Mouse (Mus musculus) kidney, embryonic 14.5 days (tissue): ENCODE data around the gene Ccdc9b. TPM values are rescaled to one million over a fixed set of nuclear protein-coding genes. Genes with fewer than 3 reads are reported as not detected.

ENCODE experiments used
- ATAC-seq: fragments of 200-750 bp; cut with Nextera tagmentation; 2 replicates; pipeline ENCODE4 v1.8.0; 2017; ENCODE audit warnings: moderate number of reproducible peaks, mild to moderate bottlenecking, moderate TSS enrichment, moderate library complexity; ENCODE audit not compliant: low FRiP score, low TSS enrichment
- H3K27ac ChIP-seq: fragments of 300-500 bp; sonication (generic); 2 replicates; pipeline ENCODE4 v1.5.1; 2014; ENCODE audit warnings: low read depth, mild to moderate bottlenecking, low read length, moderate library complexity, mixed read lengths
- H3K27me3 ChIP-seq: fragments of 300-500 bp; sonication (generic); 2 replicates; pipeline ENCODE4 v1.6.1; 2014; ENCODE audit warnings: mild to moderate bottlenecking, low read length; ENCODE audit not compliant: control insufficient read depth, insufficient read depth
- H3K36me3 ChIP-seq: fragments of 300-500 bp; sonication (generic); 2 replicates; pipeline ENCODE4 v1.6.1; 2014; ENCODE audit warnings: low read length, mixed read lengths; ENCODE audit not compliant: control insufficient read depth, insufficient read depth
- H3K4me1 ChIP-seq: fragments of 300-500 bp; sonication (generic); 2 replicates; pipeline ENCODE4 v1.6.1; 2014; ENCODE audit warnings: low read length, mixed read lengths; ENCODE audit not compliant: control insufficient read depth, insufficient read depth
- H3K4me2 ChIP-seq: fragments of 300-500 bp; sonication (generic); replicated peaks from 2 replicates; pipeline ENCODE4 v1.6.1; 2014; ENCODE audit warnings: low read depth, mild to moderate bottlenecking, low read length
- H3K4me3 ChIP-seq: fragments of 300-500 bp; sonication (generic); 2 replicates; pipeline ENCODE4 v1.5.1; 2014; ENCODE audit warnings: mild to moderate bottlenecking, low read length
- H3K9ac ChIP-seq: fragments of 300-500 bp; sonication (generic); 2 replicates; pipeline ENCODE4 v1.6.1; 2014; ENCODE audit warnings: low read depth, mild to moderate bottlenecking, low read length, moderate library complexity
- H3K9me3 ChIP-seq: fragments of 300-500 bp; sonication (generic); 2 replicates; pipeline ENCODE4 v1.6.1; 2016; ENCODE audit warnings: low read length; ENCODE audit not compliant: control insufficient read depth
- WGBS: fragments of 180-500 bp; shearing (Covaris S2); extraction: QIAGEN DNeasy Blood & Tissue Kit; methylation state at CpG from one replicate; pipeline ENCODE4 v1.1.7; 2014; 5-methylcytosine and 5-hydroxymethylcytosine counted together
- polyA plus RNA-seq: library from polyadenylated mRNA; unstranded; fragments of >200 nt; fragmentation: Nextera tagmentation; extraction: Ambion mirVana; gene quantifications from 2 replicates; pipeline ENCODE4 v1.2.1, GENCODE M21; 2014

The Ccdc9b gene
- polyA plus RNA-seq, 1 experiment from 2014 or later, result 0.68 TPM

DNA sequence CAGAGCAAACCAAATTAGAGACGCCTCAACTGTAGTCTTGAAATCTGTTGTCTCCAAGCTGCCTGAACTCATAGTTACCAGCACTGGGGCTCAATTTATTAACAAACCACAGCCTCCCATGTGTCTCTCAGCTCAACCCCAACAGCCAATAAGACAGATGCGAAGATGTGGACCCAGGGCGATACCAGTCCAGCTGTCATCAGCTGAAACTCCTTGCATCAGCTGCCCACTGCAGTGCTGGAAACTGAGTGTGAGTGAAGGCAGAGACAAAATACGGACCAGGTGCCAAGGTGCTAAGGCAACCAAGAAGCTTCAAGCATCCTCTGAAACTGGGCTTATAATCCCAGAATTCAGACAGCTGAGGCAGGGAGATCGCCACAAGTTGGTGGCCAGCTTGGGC is 30.5 kb downstream of the Ccdc9b start:
- WGBS, result 86% methylated on average over 5 of the region's 5 CpGs
- H3K4me2 ChIP-seq, result no peak overlapping the region
- no peak for ATAC-seq
- H3K9me3 ChIP-seq, result no peaks in the 10 kb centered on the region
- no peak overlapping the region for H3K4me3 ChIP-seq
- peaks cover 20% of the 10 kb centered on the region for H3K4me1 ChIP-seq
- H3K27ac ChIP-seq, result no peak overlapping the region
- no peaks in the 10 kb centered on the region for H3K36me3 ChIP-seq
- H3K27me3 ChIP-seq, result peaks cover 15% of the 10 kb centered on the region; the same call in 1 of the 2 replicates
- H3K9ac ChIP-seq, result no peak overlapping the region

DNA sequence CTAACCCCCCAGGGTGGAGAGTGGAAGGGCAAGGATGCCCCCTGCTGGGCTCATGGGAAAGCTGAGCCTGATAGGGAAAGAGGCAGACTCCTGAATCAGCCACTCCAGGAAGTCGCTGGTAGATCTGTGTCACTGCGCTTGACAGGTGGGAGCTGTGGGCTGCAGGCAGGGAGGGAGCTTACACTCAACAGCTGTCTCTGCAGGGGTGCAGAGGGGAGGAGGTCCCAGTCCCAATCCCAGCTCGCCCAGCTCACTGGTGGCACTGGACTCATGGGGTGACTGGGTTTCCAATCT is 31.9 kb downstream of the Ccdc9b start:
- H3K27ac ChIP-seq, result no peak overlapping the region
- no peak; the same call in 1 of the 2 replicates for ATAC-seq
- peaks cover 15% of the 10 kb centered on the region; the same call in 1 of the 2 replicates for H3K27me3 ChIP-seq
- no peaks in the 10 kb centered on the region for H3K9me3 ChIP-seq
- 4% methylated on average over 3 of the region's 3 CpGs for WGBS
- H3K36me3 ChIP-seq, result no peaks in the 10 kb centered on the region
- H3K4me3 ChIP-seq, result no peak overlapping the region
- no peak overlapping the region for H3K9ac ChIP-seq
- H3K4me2 ChIP-seq, result no peak overlapping the region
- peaks cover 20% of the 10 kb centered on the region for H3K4me1 ChIP-seq

DNA sequence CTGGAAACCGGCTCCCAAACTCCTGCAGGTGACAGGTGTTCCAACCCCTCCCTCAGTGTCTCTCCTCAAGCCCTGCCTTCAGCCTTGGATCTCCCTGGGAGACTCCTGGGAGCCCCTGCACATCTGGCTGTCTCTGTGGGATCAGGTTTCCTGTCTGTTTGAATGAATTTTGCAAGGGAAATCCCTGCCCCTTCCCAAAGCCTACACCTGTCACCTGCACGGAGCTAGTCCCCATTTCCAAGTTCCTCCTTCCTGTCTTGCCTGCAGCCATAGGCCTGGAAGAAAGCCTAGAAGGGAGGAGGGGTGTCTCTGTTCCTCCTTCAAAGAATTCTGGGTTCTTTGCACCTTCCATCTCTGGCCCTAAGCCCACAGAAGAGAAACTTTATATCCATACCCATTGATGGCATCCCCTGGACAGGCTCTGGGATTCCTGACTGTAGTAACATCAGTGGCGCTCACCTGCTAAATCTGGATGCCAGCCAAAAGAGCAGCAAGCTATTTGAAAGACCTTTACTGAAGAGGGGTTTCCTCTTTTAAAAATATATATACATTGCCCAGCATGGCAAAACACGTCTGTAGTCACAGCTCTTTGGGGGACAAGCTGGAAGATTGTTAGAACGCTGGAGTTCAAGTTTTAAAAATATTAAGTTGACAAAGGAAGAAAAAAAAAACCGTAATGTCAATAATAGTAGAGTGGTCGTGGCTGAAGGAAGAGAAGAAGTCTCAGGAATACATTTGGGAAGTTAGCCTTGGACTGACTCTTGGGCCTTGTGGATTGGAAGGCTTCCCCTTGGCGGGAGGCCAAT is 32.4 kb downstream of the Ccdc9b start:
- 28% methylated on average over 8 of the region's 8 CpGs for whole genome bisulfite sequencing
- Histone ChIP-seq H3K36me3 (no peaks in the 10 kb centered on the region), H3K4me3 (no peak overlapping the region), H3K9ac (no peak overlapping the region), H3K4me1 (peaks cover 20% of the 10 kb centered on the region), H3K4me2 (no peak overlapping the region), H3K9me3 (no peaks in the 10 kb centered on the region), H3K27ac (no peak overlapping the region), H3K27me3 (peaks cover 15% of the 10 kb centered on the region; the same call in 1 of the 2 replicates)
- no peak for ATAC-seq

DNA sequence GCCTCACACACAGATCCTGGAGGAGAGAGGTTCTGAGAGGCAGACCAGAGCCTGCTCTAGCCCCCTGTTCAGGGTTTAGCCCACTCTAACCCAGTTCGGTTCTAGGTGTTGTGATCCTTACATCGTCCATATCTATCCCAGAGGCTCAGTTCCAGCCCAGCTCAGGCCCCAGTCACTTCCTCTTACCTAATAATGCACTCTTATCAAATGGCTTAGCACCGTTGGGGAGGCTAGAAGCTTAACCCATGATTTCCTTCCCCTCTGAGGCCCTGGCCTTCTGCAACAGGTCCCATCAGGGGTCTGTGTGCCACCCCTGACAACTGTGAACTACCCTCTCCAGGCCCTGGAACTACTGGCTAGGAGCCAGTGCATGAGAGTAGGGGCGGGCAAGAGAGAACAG is 33.3 kb downstream of the Ccdc9b start:
- Histone ChIP-seq H3K9ac (no peak overlapping the region), H3K9me3 (no peaks in the 10 kb centered on the region), H3K4me1 (peaks cover 20% of the 10 kb centered on the region), H3K4me2 (no peak overlapping the region), H3K27me3 (peaks cover 15% of the 10 kb centered on the region; the same call in 1 of the 2 replicates), H3K27ac (0 out of 2 replicates have a peak overlapping the region, but pooled peaks have one; percentile 65), H3K4me3 (no peak overlapping the region), H3K36me3 (no peaks in the 10 kb centered on the region)
- ATAC-seq, result 0 out of 2 replicates have a peak, but pooled peaks have one; percentile 22
- WGBS, result 48% methylated on average over 4 of the region's 4 CpGs

DNA sequence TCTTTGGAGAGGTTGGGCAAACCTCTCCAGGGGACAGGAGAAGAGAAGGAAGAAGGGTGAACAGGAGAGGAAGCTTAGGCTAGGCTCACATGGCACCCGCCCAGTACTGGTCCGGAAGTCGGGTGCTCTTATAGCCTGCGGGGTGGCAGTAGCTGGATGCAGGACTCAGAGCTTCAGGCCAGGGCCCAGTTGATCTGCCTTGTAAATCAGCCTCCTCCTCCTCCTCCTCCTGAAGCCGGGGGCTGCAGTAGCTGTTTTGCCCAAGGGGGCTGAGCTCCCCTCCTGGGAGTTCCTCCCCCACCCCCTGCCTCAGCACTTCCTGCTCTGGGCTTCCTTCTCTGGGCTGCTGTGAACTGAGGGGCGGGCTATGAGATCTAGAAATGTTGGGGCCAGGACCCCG is 34.1 kb downstream of the Ccdc9b start, which contains the start of gene Plcb2:
Gene Plcb2 (minus strand): TSS at position 102 of the 400 bp plus-strand sequence.
- Histone ChIP-seq H3K4me1 (peaks cover 20% of the 10 kb centered on the region), H3K9ac (no peak within 1 kb of the TSS), H3K27me3 (peaks cover 15% of the 10 kb centered on the region; the same call in 1 of the 2 replicates), H3K4me2 (peak within 1 kb of the TSS; percentile 22), H3K4me3 (no peak within 1 kb of the TSS; the same call in 1 of the 2 replicates), H3K36me3 (no peaks in the 10 kb centered on the region), H3K27ac (peak within 1 kb of the TSS; percentile 65), H3K9me3 (no peaks in the 10 kb centered on the region)
- peak; percentile 83 for ATAC-seq
- WGBS, result 3% methylated on average over 7 of the region's 7 CpGs

DNA sequence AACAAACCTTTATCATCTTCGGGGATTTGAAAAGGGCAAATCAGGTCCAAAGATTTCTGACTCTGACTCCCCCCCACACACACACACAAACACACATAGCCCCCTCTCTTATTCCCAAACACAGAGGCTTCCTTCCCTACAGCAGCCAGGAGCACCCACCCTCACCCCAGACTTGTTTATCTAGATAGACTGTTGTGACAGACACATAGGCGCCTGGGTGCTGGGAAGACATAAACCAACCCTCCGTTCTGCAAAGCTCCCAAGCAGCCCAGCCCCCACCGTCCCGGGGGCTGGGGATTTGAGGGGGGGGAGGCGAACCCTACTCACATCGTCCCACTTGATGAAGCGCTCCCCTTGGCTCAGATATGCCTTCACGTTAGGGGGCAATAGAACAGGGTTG is 34.5 kb downstream of the Ccdc9b start:
- Histone ChIP-seq H3K36me3 (no peaks in the 10 kb centered on the region), H3K4me1 (peaks cover 20% of the 10 kb centered on the region), H3K27me3 (peaks cover 12% of the 10 kb centered on the region; the same call in 1 of the 2 replicates), H3K9me3 (no peaks in the 10 kb centered on the region), H3K27ac (peak overlapping the region; percentile 65), H3K9ac (no peak overlapping the region), H3K4me3 (no peak overlapping the region; the same call in 1 of the 2 replicates), H3K4me2 (peak overlapping the region; percentile 22)
- ATAC-seq, result peak; percentile 33
- WGBS, result 16% methylated on average over 9 of the region's 9 CpGs

DNA sequence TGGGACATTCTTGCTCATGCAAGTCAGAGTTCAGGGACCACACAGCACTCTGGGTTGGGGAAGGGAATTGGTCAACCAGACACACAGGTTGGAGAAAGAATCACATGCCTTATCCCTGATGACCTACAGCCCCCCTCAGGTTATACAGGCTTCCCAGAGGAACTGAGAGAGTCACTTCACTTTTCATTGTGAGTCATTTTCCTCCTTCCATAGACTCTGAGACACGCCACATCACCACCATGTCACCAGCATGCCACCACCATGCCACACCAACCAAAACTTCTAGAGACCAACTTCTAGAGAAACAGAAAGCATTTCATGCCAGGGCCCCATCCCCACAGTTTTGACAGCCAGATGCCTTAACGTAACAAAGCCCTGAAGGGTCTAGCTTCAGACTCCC is 35.6 kb downstream of the Ccdc9b start:
- 94% methylated on average over 2 of the region's 2 CpGs for WGBS
- Histone ChIP-seq H3K4me2 (no peak overlapping the region), H3K4me3 (no peak overlapping the region), H3K36me3 (no peaks in the 10 kb centered on the region), H3K4me1 (peaks cover 20% of the 10 kb centered on the region), H3K27ac (peak overlapping the region; percentile 65; the same call in 1 of the 2 replicates), H3K9ac (no peak overlapping the region), H3K9me3 (no peaks in the 10 kb centered on the region), H3K27me3 (peaks cover 10% of the 10 kb centered on the region; the same call in 1 of the 2 replicates)
- ATAC-seq, result no peak

DNA sequence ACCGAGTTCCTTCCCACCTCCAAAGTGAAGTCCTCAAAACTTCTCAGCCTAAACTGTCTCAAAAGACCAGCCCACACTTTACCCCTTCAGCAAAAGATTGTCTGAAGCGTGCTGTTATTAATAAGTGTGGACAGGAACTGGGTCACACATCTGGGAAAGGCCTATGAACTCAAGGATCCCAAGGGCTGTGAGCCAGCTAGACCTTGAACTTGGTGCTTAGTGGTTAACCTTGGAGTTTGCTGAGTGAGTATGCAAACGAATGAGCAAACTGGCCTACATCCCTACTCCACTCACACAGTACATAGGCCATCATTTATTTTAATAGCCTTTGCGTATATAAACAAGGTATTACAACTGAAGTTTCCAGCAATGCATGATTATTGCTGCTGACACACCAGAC is 37.0 kb downstream of the Ccdc9b start:
- 79% methylated on average over 4 of the region's 4 CpGs for WGBS
- Histone ChIP-seq H3K27me3 (0 out of 2 replicates have a peak, but pooled peaks cover under 1% of the 10 kb centered on the region), H3K4me2 (no peak overlapping the region), H3K36me3 (no peaks in the 10 kb centered on the region), H3K4me1 (peaks cover 20% of the 10 kb centered on the region), H3K4me3 (no peak overlapping the region), H3K27ac (no peak overlapping the region), H3K9me3 (no peaks in the 10 kb centered on the region), H3K9ac (no peak overlapping the region)
- ATAC-seq, result no peak
